Mouse (Mus musculus) myocyte (in vitro differentiated cells): ENCODE data around the gene Furin.

Experiments used
- CEBPB ChIP-seq: IDR thresholded peaks from 2 replicates; pipeline ENCODE4 v1.6.1; 2011; ENCODE audit warnings: mild to moderate bottlenecking, moderate library complexity; ENCODE audit not compliant: poor library complexity, insufficient read depth, severe bottlenecking
- POLR2A ChIP-seq: IDR thresholded peaks from one replicate; pipeline ENCODE4 v1.6.1; 2011; ENCODE audit warnings: low read depth, mild to moderate bottlenecking, control low read depth, moderate library complexity; ENCODE audit not compliant: insufficient read length
- POLR2AphosphoS2 ChIP-seq: IDR thresholded peaks from one replicate; pipeline ENCODE4 v1.6.1; 2011; ENCODE audit warnings: low read depth, control low read depth; ENCODE audit not compliant: insufficient read length

DNA sequence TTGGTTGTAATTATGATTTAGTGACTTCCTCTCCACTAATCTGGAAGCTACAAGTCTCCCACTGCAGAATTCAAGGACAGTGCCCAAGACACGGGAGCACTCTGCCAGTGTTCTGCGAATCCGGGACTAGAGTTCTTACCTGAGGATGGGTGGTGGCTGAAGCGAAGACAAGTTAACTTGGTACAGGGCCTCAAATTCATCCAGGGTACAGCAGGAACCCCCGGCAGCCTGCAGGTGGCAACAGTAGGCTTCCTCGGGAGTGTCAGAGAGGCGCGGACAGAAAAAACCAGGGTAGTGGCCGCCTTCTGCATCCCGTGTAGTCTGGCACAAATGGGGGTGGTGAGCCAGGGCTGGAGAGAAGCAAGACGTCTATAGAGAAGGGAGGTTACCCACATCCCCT, 64.4 kb downstream of the Furin start, which contains the start of gene Unc45a:
- TF ChIP-seq POLR2A (no peak), POLR2AphosphoS2 (no peak), CEBPB (no peak)
